9 mouse cellular contexts compared by ENCODE assay signal in the genomic region with DNA sequence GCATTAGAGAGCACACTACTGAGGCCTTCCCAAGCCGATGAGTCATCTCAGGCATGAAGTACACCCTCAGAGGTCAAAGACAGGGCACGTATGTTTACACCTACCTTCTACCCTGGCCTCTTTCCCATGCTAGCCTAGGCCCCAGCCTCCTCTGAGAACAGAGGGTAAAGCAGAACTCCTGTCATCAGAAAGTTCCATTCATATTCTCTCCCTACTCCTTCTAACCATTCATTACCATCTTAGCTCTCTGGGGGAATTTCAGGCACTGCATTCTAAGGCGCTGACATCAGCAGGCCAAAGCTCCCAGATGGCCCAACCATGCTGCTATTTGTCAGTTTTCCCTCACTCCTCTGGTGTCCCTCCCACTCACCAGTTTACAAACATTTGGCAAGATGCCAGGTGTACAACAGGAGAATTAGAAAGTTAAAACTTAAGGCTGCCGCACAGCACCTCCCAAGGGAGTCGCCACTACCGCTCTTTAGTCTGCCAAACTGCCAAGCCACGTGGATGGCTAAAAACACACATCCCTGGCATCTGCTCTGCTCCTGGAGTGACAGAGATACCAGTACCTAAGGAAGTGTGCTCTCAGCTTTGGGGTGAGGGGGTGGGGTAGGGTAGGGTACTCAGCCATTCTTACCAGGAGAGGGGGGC. TPM values are rescaled to one million over a fixed set of nuclear protein-coding genes. Genes with fewer than 3 reads are reported as not detected.
DNase-seq lines count a peak whose midpoint lies in the region; ATAC-seq and TF ChIP-seq lines count a peak whose summit lies in the region.
"Had no signal": no experiment of that assay in that cellular context is flagged by ENCODE, and none has a peak within 500 bp of the region (broad histone marks: within the 10 kb centered on the region; RNA-seq: fewer than 3 reads in every experiment).

No protein-coding gene starts in this region.

- peaks cover 100% of the 10 kb centered on the region for H3K36me3 ChIP-seq in embryonic facial prominence, embryonic 15.5 days
- peaks cover 84% of the 10 kb centered on the region for H3K36me3 ChIP-seq in intestine, embryonic 15.5 days

- no peak for TF ChIP-seq CTCF in gastrocnemius, adult 2 months (IDR thresholded peaks at IDR 0.05)

- intact Hi-C loops in gastrocnemius, adult 2 months (cut with DNase I) = loop anchor here (5.0 kb wide), 1 partner anchor 64 kb away; no protein-coding TSS in a partner anchor

- peak overlapping the region; percentile 7 for H3K4me3 ChIP-seq in gastrocnemius, adult 2 months
- H3K4me3 ChIP-seq in embryonic facial prominence, embryonic 15.5 days (replicated peaks) = no peak overlapping the region
- no peak overlapping the region for H3K4me3 ChIP-seq in intestine, embryonic 15.5 days (replicated peaks)

- H3K9ac ChIP-seq in embryonic facial prominence, embryonic 15.5 days = no peak overlapping the region
- H3K9ac ChIP-seq in intestine, embryonic 15.5 days = no peak overlapping the region

- peak overlapping the region; percentile 68 for H3K27ac ChIP-seq in gastrocnemius, adult 2 months
- no peak overlapping the region for H3K27ac ChIP-seq in embryonic facial prominence, embryonic 15.5 days (replicated peaks)
- no peak overlapping the region for H3K27ac ChIP-seq in intestine, embryonic 15.5 days

- H3K4me2 ChIP-seq in embryonic facial prominence, embryonic 15.5 days (replicated peaks) = no peak overlapping the region
- H3K4me2 ChIP-seq in intestine, embryonic 15.5 days (replicated peaks) = no peak overlapping the region

- WGBS in embryonic facial prominence, embryonic 15.5 days = 42% methylated on average over 7 of the region's 7 CpGs
- WGBS in intestine, embryonic 15.5 days = 36% methylated on average over 7 of the region's 7 CpGs

- peak; percentile 81 for DNase-seq in gastrocnemius, adult 2 months
- DNase-seq in gastrocnemius, postnatal 10 days = no peak
- DNase-seq in 3T3-L1 (ENCODE audit: low read depth, low spot score) = peak; percentile 95
- DNase-seq in telencephalon, adult 2 months (ENCODE audit: low read depth, low spot score) = peak; percentile 32
- DNase-seq in left cerebral cortex, adult 11 months (ENCODE audit: low spot score) = no peak
- DNase-seq in cerebellum, postnatal 36 days = no peak

- H3K9me3 ChIP-seq in embryonic facial prominence, embryonic 15.5 days (replicated peaks) = no peaks in the 10 kb centered on the region
- H3K9me3 ChIP-seq in intestine, embryonic 15.5 days = no peaks in the 10 kb centered on the region
- H3K9me3 ChIP-seq: G1E had no signal

- peak; percentile 56 for ATAC-seq in embryonic facial prominence, embryonic 15.5 days (ENCODE audit: insufficient number of reproducible peaks, low FRiP score, low TSS enrichment, low read depth)
- ATAC-seq in intestine, embryonic 15.5 days = peak; percentile 79

- H3K27me3 ChIP-seq in embryonic facial prominence, embryonic 15.5 days = no peaks in the 10 kb centered on the region
- no peaks in the 10 kb centered on the region for H3K27me3 ChIP-seq in intestine, embryonic 15.5 days (replicated peaks)

- H3K4me1 ChIP-seq in embryonic facial prominence, embryonic 15.5 days = peaks cover 21% of the 10 kb centered on the region
- peaks cover 33% of the 10 kb centered on the region for H3K4me1 ChIP-seq in intestine, embryonic 15.5 days (replicated peaks)

RNA-seq across cellular contexts. Expression of gene Pigv, which starts 16.1 kb away (rescaled TPM):
- 10 to 100 TPM; 10.4 to 11.7 TPM for total RNA-seq in gastrocnemius, adult 2 months (2021)
- 10 to 100 TPM; 10.2 to 10.6 TPM for total RNA-seq in gastrocnemius, postnatal 10 days (2021)
- 16.2 and 17.6 TPM in 2 replicates for polyA plus RNA-seq in embryonic facial prominence, embryonic 15.5 days (2015; fragmentation: Nextera tagmentation; extraction: Ambion mirVana)
- 16.9 and 17.7 TPM in 2 replicates for polyA plus RNA-seq in intestine, embryonic 15.5 days (2015; fragmentation: Nextera tagmentation; extraction: Ambion mirVana)

RNA-seq across cellular contexts. Expression of gene Zdhhc18, which starts 38.6 kb away (rescaled TPM):
- 10 to 100 TPM; 25.4 to 32.3 TPM for total RNA-seq in gastrocnemius, adult 2 months (2021)
- 10 to 100 TPM; 21.6 to 27.6 TPM for total RNA-seq in gastrocnemius, postnatal 10 days (2021)
- polyA plus RNA-seq in embryonic facial prominence, embryonic 15.5 days (2015; fragmentation: Nextera tagmentation; extraction: Ambion mirVana) = 4.6 and 5.4 TPM in 2 replicates
- 2.0 and 4.1 TPM in 2 replicates for polyA plus RNA-seq in intestine, embryonic 15.5 days (2015; fragmentation: Nextera tagmentation; extraction: Ambion mirVana)

Comparison
In these comparisons a context has a peak if more than half of its experiments do, and no peak if none do; other contexts are left out.
1. DNase-seq: peak in gastrocnemius, adult 2 months (single experiment), 3T3-L1 (single experiment) and telencephalon, adult 2 months (single experiment); none in gastrocnemius, postnatal 10 days (single experiment), left cerebral cortex, adult 11 months (single experiment) and cerebellum, postnatal 36 days (0 of 2).